Mouse (Mus musculus): ENCODE measurements around the gene Otud7a. TPM values are rescaled to one million over a fixed set of nuclear protein-coding genes. Genes with fewer than 3 reads are reported as not detected.

Otud7a gene
- not detected in 2 replicates for total RNA-seq (2012; rRNA removed)
- polyA plus RNA-seq (2012; ENCODE audit: insufficient read depth in 1 of 2, insufficient read length in 2 of 2, low read depth in 1 of 2, low replicate concordance in 2 of 2, missing spikeins in 1 of 2): not detected

DNA sequence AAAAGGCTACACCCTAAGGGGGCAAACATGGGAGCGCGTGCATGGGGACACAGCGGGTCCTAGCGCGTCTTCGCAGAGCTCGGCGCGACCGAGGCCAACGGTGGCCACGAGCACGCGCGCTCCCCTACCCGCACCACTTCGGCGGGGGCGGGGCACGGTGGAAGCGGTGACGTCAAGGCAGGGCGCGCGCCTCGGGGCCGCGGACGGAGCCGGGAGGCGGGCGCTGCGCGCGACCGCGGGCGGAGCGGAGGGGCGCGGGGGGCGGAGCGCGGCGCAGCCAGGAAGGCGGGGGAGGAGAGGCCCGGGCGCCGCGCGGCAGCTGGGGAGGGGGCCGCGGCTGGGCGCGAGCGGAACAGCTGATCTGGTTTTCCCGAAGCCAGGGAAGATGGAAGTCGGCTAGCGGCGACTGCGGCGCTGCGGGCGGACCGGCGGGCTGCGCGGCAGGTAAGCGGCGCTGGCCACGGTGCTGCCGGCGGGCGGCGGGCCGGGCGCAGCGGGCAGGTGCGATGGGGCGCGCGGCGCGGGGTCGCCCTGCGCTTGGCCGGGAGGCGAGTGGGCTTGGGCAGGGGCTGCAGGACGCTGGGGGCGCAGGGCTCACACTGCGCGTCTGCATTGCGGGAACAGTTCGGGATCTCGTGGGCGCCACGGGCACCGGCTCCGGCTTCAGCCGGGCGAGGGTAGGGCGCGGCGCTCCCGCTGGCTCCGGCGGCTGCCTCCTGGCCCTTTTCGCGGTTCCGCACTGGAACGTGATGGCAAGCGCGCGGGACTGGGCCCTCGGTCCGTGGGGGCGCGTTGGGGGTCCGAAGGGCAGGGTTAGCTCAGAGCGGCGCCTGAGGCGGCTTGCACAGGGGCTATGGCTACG lies at the start of gene Otud7a:
Otud7a (plus strand) TSS at position 268 of the 862 bp plus-strand sequence.
- no peak within 1 kb of the TSS for H3K9ac ChIP-seq (ENCODE audit: control insufficient read depth, low read depth, low read length, poor library complexity, severe bottlenecking)
- no peak for DNase-seq (ENCODE audit: low read depth, low spot score)
- no peaks in the 10 kb centered on the region for H3K36me3 ChIP-seq (ENCODE audit: control insufficient read depth in 1 of 2, insufficient read depth in 2 of 2, low read length in 2 of 2)
- H3K4me1 ChIP-seq (ENCODE audit: control insufficient read depth in 1 of 2, insufficient read depth in 2 of 2, low read length in 2 of 2): no peaks in the 10 kb centered on the region
- no peaks in the 10 kb centered on the region for H3K9me3 ChIP-seq (replicated peaks; ENCODE audit: insufficient read depth, low read length)
- no peaks in the 10 kb centered on the region for H3K79me2 ChIP-seq (ENCODE audit: control insufficient read depth, insufficient read depth, low read length, poor library complexity)
- TF ChIP-seq KAT2A (conservative IDR thresholded peaks at IDR 0.05; ENCODE audit: low read depth, low read length): no peak
- TF ChIP-seq RAD21 (IDR thresholded peaks at IDR 0.05; ENCODE audit: low read depth, low read length): no peak
- TF ChIP-seq EP300 (IDR thresholded peaks at IDR 0.05; ENCODE audit: low read depth in 1 of 2, low read length in 2 of 2): no peak
- no peak for TF ChIP-seq JUND (IDR thresholded peaks at IDR 0.05; ENCODE audit: low read depth, low read length)
- no peak for TF ChIP-seq MEF2A (IDR thresholded peaks at IDR 0.05; ENCODE audit: extremely low read depth, insufficient replicate concordance, low read depth, low read length, poor library complexity, severe bottlenecking)
- no peak for TF ChIP-seq MYB (IDR thresholded peaks at IDR 0.05; ENCODE audit: low read depth, low read length)
- TF ChIP-seq RCOR1 (IDR thresholded peaks at IDR 0.05; ENCODE audit: low read depth, low read length): no peak
- TF ChIP-seq CTCF (IDR thresholded peaks at IDR 0.05 in 2 of 3, conservative IDR thresholded peaks at IDR 0.05 in 1 of 3; ENCODE audit: control insufficient read depth in 1 of 3, insufficient read depth in 1 of 3, low read depth in 2 of 3, low read length in 3 of 3, poor library complexity in 1 of 3, severe bottlenecking in 1 of 3): no peak
- no peak for TF ChIP-seq UBTF (IDR thresholded peaks at IDR 0.05; ENCODE audit: borderline replicate concordance, insufficient read depth, low read depth, low read length)
- no peak for TF ChIP-seq ZMIZ1 (IDR thresholded peaks at IDR 0.05; ENCODE audit: low read depth, low read length)
- no peak for TF ChIP-seq HCFC1 (IDR thresholded peaks at IDR 0.05; ENCODE audit: low read depth, low read length)
- no peak for TF ChIP-seq E2F4 (IDR thresholded peaks at IDR 0.05; ENCODE audit: borderline replicate concordance, low read depth, low read length)
- no peak for TF ChIP-seq SIN3A (IDR thresholded peaks at IDR 0.05; ENCODE audit: low read length)
- TF ChIP-seq ETS1 (IDR thresholded peaks at IDR 0.05; ENCODE audit: low read depth, low read length): no peak
- TF ChIP-seq POLR2AphosphoS5 (IDR thresholded peaks at IDR 0.05; ENCODE audit: borderline replicate concordance, low read depth, low read length): no peak
- TF ChIP-seq TAL1 (IDR thresholded peaks at IDR 0.05; ENCODE audit: low read length): no peak
- H3K27ac ChIP-seq (ENCODE audit: control insufficient read depth, low read depth, low read length): no peak within 1 kb of the TSS
- H3K4me3 ChIP-seq (ENCODE audit: control insufficient read depth in 1 of 2, insufficient read depth in 1 of 2, low read depth in 2 of 2, low read length in 2 of 2): no peak within 1 kb of the TSS
- no peaks in the 10 kb centered on the region for H3K27me3 ChIP-seq (ENCODE audit: control insufficient read depth in 1 of 2, insufficient read depth in 2 of 2, low read length in 2 of 2)

DNA sequence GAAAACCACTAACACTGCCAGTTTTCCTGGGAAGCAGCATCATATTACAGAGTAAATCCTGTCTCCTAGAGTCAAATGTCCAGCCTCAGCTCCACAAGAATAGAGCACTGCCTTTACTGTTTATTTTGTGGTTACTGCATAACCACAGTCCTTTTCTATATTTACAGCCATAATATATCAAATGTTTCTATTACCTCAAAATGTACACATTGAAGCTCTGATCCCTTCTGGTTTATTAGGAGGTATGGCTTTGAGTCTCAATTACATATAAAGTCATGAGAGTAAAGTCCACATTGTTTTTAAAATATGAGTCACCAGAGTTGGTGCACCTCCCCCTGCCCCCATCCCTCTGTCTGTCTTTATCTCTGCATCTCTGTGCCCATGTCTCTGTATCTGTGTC lies 38.6 kb upstream of the Otud7a start:
- Histone ChIP-seq H3K4me1 (ENCODE audit: control insufficient read depth in 1 of 2, insufficient read depth in 2 of 2, low read length in 2 of 2) (no peaks in the 10 kb centered on the region), H3K27me3 (ENCODE audit: control insufficient read depth in 1 of 2, insufficient read depth in 2 of 2, low read length in 2 of 2) (no peaks in the 10 kb centered on the region), H3K79me2 (ENCODE audit: control insufficient read depth, insufficient read depth, low read length, poor library complexity) (no peaks in the 10 kb centered on the region), H3K36me3 (ENCODE audit: control insufficient read depth in 1 of 2, insufficient read depth in 2 of 2, low read length in 2 of 2) (no peaks in the 10 kb centered on the region), H3K27ac (ENCODE audit: control insufficient read depth, low read depth, low read length) (no peak overlapping the region), H3K9me3 (replicated peaks; ENCODE audit: insufficient read depth, low read length) (no peaks in the 10 kb centered on the region), H3K4me3 (ENCODE audit: control insufficient read depth in 1 of 2, insufficient read depth in 1 of 2, low read depth in 2 of 2, low read length in 2 of 2) (no peak overlapping the region), H3K9ac (ENCODE audit: control insufficient read depth, low read depth, low read length, poor library complexity, severe bottlenecking) (no peak overlapping the region)
- no peak for DNase-seq (ENCODE audit: low read depth, low spot score)
- TF ChIP-seq USF1 (IDR thresholded peaks at IDR 0.05; ENCODE audit: low read depth, low read length): no peak
- no peak for TF ChIP-seq TCF12 (IDR thresholded peaks at IDR 0.05; ENCODE audit: low read depth, low read length)
- no peak for TF ChIP-seq EP300 (IDR thresholded peaks at IDR 0.05; ENCODE audit: low read depth in 1 of 2, low read length in 2 of 2)
- TF ChIP-seq MAX (IDR thresholded peaks at IDR 0.05; ENCODE audit: low read length): no peak
- TF ChIP-seq ELF1 (IDR thresholded peaks at IDR 0.05; ENCODE audit: low read depth, low read length): no peak
- no peak for TF ChIP-seq POLR2AphosphoS5 (IDR thresholded peaks at IDR 0.05; ENCODE audit: borderline replicate concordance, low read depth, low read length)
- no peak for TF ChIP-seq BHLHE40 (IDR thresholded peaks at IDR 0.05; ENCODE audit: borderline replicate concordance, low read depth, low read length)
- TF ChIP-seq POLR2A (IDR thresholded peaks at IDR 0.05; ENCODE audit: control insufficient read depth in 1 of 2, insufficient read depth in 1 of 2, low read depth in 1 of 2, low read length in 2 of 2, poor library complexity in 1 of 2): no peak
